Mouse (Mus musculus): ENCODE data around the gene Dcaf5.
A peak's percentile ranks its signal among the peaks of the same experiment; 100 is the strongest.

Dcaf5 gene

GRCm38 (mm10) chr12:80407824-80408223, 28.6 kb downstream of the Dcaf5 start:
- peak; percentile 20 for DNase-seq (ENCODE audit: low read depth, low spot score)

DNA sequence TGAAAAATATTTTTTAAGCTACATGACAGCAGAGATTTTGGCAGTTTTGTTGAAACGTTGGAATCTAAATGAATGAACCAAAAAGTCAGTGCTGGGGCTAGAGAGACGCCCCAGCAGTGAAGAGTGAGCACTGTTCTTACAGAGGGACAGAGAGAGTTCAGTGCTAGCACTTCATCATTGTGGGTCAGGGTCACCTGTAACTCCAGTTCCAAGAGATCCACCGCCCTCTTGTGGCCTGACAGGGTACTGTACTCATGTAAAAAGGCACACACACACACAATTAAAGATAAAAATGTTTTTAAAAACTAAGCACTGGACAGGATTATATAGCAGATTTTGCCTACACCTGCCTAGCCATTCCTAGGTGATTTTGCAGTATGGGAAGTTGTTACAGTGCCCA, 29.8 kb downstream of the Dcaf5 start:
- DNase-seq (ENCODE audit: low read depth, low spot score): peak; percentile 23

GRCm38 (mm10) chr12:80404139-80404538, 32.3 kb downstream of the Dcaf5 start:
- DNase-seq (ENCODE audit: low read depth, low spot score): no peak

- no peak for DNase-seq (ENCODE audit: low read depth, low spot score)
Measured at GRCm38 (mm10) chr12:80399147-80399546, 37.3 kb downstream of the Dcaf5 start.

GRCm38 (mm10) chr12:80396397-80396796, 40.0 kb downstream of the Dcaf5 start:
- DNase-seq (ENCODE audit: low read depth, low spot score): no peak

DNA sequence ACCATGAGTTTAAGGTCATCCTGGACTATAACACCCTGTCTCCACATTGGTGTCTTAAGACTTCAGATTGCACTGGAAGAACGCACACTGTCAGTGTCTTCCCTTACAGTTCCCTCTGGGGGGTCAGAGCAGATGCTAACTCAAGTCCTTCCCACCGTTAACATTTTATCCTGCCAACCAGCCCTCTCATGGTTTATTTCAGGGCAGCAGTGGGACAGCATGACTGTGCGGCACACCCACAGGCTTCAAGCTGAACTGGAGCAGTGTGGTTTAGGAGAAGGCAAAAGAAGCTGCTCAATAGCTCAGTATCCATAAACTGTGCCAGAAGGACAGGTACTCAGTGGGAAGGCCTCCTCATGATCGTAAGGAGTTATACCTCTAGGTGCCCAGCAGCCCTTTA, 41.1 kb downstream of the Dcaf5 start:
- DNase-seq (ENCODE audit: low read depth, low spot score): no peak

DNA sequence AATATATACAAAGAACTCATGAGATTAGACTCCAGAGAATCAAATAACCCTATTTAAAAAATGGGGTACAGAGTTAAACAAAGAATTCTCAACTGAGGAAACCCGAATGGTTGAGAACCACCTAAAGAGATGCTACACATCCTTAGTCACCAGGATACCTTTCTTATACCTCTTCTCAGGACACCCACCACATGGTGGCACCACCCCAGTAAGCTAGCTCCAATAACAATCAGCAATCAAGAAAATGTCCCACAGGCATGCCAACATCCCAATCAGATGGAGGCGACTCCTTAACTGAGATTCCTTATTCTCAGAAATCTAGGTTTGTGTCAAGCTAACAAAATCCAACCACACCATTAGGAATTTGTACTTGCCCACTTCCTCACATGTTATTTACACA, 42.4 kb downstream of the Dcaf5 start:
- no peak for DNase-seq (ENCODE audit: low read depth, low spot score)

- peak; percentile 21 for DNase-seq (ENCODE audit: low read depth, low spot score)
Measured at GRCm38 (mm10) chr12:80389448-80389847, 47.0 kb downstream of the Dcaf5 start.

- DNase-seq (ENCODE audit: low read depth, low spot score): no peak
Measured at GRCm38 (mm10) chr12:80387326-80387725, 49.1 kb downstream of the Dcaf5 start.

DNA sequence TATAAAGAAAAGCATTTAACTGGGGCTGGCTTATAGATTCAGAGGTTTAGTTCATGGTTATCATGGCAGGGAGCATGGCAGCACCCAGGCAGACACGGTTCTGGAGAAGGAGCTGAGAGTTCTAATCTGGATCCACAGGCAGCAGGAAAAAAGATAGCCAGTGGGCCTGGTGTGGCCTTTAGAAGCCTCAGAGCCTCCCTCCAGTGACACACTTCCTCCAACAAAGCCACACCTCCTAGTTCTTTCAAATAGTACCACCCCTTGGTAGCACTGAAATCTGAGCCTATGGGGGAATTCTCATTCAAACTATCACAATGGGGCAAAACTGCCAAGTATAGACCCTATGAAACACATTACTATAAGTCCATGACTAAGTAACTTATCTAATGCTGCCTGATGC, 51.0 kb downstream of the Dcaf5 start:
- no peak for DNase-seq (ENCODE audit: low read depth, low spot score)

DNA sequence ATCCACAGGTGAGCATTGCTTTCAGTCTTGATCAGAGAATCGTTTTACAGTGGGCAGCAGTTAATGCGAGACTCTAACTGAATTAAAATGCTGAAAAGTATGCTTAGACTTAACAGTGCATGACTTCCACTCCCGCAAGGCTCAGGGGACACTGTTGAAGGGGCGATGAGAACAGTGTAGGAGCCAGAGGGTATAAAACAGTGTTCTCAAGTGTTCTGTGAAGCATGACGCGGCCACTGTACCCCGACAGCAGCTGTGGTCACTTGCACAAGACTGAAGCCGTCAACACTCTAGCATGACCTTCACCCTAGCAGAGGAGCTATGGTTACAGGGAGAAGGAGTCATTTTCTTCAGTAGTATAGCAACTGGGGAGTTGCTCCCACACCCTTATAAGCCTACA, 52.9 kb downstream of the Dcaf5 start:
- no peak for DNase-seq (ENCODE audit: low read depth, low spot score)

DNA sequence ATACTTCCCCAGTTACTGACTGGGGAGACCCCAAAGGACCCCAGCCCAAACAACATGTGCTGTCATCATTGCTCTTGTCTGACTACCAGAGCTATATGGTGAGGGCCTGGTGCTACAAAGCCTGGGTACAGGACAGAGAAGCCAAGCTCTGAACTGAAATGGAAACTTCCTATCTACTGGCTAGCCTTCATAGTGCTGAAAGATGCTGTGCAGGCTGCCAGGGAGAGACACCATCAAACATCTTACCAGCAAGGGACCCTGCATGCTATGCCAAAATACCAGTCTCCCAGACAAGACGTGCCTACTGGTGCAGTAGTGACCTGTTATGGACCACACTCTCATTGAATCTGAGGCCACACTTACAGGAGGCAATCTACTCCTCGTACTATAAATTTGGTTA, 53.6 kb downstream of the Dcaf5 start:
- DNase-seq (ENCODE audit: low read depth, low spot score): no peak

DNA sequence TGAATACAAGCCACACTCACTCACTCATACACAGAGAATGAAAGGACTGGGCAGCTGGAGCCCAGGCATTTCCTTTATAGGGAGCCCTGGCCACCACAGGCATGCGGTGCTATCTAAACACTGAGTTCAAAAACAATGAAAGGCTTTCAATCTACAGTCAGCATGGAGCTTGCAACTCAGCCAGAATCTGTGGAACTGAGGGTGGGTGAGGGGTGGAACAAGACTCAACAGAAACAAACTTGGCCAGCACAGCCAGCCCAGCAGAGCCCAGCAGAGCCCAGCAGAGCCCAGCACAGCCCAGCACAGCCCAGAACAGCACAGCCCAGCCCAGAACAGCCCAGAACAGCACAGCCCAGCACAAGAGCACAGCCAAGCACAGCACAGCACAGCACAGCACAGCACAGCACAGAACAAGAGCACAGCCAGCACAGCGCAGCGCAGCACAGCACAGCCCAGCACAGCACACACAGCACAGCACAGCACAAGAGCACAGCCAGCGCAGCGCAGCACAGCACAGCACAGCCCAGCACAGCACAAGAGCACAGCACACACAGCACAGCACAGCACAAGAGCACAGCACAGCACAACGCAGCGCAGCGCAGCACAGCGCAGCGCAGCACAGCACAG, 56.5 kb downstream of the Dcaf5 start:
- DNase-seq (ENCODE audit: low read depth, low spot score): no peak

DNA sequence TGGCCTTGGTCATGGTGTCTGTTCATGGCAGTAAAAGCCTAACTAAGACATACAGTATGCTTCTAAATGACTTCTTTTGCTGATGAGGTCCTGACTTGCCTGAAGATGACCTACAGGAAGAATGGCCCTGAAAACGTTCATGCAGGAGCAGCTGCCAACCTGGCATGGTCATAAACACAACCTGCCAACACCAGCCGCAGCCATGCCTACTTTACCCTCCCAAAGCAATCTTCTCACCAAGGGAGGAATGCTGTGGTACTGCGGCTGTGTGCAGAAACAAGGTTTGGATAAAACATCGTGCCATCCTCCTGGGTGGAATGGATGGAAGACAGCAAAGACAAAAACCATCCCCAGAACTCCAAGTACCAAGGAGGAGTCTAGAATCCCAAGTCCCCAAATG, 57.0 kb downstream of the Dcaf5 start:
- DNase-seq (ENCODE audit: low read depth, low spot score): no peak

- DNase-seq (ENCODE audit: low read depth, low spot score): peak; percentile 37
Measured at GRCm38 (mm10) chr12:80377604-80378003, 58.8 kb downstream of the Dcaf5 start.

GRCm38 (mm10) chr12:80375721-80376120, 60.7 kb downstream of the Dcaf5 start:
- no peak for DNase-seq (ENCODE audit: low read depth, low spot score)

GRCm38 (mm10) chr12:80374736-80375135, 61.7 kb downstream of the Dcaf5 start:
- DNase-seq (ENCODE audit: low read depth, low spot score): no peak

DNA sequence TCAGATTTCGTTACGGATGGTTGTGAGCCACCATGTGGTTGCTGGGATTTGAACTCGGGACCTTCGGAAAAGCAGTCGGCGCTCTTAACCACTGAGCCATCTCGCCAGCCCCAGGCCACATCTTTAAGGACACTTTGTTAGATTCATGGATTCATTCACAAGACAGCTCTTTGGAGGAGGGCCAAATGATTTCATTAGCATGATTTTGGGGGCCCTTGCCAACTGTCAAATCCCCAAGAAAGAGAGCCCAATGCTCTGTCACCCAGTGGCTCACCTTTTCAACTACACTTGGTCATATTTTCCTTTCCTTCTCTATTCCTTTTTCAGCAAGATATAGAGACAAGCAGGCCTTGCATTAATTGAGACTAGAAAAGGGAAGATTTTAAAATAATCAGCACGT, 63.5 kb downstream of the Dcaf5 start:
- DNase-seq (ENCODE audit: low read depth, low spot score): no peak

DNA sequence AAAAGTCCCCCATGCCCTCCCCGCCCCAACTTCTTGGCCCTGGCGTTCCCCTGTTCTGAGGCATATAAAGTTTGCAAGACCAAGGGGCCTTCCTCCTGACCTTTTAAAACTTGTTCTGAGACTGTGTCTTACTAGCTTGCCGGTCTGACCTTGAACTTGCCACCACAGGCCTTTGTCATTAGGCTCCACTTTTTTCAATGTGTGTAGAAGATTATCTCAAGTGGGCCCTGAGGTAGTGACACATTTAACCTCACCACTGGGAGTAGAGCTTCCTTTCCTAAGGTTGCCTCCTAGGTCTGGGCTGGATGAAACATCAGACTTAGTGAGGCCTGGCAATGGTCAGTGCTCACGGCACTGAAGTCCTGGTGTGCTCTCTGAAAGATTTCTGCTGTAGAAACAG, 69.2 kb downstream of the Dcaf5 start:
- DNase-seq (ENCODE audit: low read depth, low spot score): no peak

DNA sequence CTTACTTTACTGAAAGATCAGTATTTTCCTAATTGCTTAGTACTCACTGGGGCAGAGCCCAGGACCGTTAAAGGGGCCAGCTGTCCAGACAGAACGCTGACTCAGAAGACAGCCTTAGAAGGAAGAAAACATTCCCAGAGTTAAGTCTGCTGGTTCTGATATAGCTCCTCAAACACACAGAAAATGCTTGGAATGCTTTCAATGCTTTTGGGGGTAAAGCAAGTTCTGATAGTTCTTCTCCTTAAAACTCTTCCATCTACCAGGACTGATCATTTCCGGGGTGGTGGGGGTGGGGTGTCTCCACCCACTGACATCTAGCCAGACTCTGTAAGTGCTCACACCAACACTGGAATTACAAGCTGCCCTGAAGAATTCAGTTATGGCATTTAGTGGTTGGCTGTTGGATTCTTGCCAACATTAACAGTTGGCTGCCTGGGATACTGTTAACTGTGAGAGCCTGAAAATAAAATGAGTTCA, 70.4 kb downstream of the Dcaf5 start:
- no peak for DNase-seq (ENCODE audit: low read depth, low spot score)

DNA sequence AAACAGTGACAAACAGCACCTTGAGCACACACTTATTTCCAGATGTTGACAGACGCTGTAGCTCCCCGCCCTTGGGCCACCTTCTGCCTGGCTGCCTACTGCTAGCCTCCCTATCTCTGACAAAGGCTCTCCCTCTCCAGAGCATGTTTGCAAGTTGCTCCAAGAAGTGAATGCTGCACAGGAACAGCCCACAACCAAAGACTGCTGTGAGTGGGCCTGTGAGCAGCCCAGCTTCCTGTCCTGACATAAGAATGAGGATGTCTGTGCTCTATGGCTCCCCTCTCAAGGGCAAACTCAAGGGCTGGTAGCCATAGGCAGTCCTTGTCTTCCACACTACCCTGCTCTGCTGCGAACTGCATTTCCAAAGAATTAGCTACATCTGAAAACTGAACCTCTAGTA, 71.1 kb downstream of the Dcaf5 start:
- no peak for DNase-seq (ENCODE audit: low read depth, low spot score)

DNA sequence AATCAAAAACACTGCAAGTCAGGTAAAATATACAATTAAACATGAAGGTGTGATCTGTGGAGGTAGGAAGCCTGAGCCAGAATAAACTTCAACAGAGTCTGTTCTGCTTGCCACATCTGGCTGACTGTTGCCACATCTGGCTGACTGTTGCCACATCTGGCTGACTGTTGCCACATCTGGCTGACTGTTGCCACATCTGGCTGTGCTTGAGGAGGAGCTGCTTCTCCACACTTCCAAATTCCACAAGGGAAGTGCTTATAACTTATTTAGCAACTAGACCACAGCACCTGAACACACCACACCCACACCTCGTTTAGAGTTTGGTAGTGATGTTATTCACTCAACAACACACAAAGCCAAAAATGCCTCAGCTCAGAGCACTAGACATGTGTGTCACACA, 74.7 kb downstream of the Dcaf5 start:
- no peak for DNase-seq (ENCODE audit: low read depth, low spot score)

- no peak for DNase-seq (ENCODE audit: low read depth, low spot score)
Measured at GRCm38 (mm10) chr12:80360321-80360720, 76.1 kb downstream of the Dcaf5 start.

GRCm38 (mm10) chr12:80344777-80345231, 91.6 kb downstream of the Dcaf5 start:
- DNase-seq (ENCODE audit: low read depth, low spot score): no peak

Data from retina, postnatal 7 days (tissue).